ENCODE assay signal across 18 mouse cellular contexts in the genomic region with DNA sequence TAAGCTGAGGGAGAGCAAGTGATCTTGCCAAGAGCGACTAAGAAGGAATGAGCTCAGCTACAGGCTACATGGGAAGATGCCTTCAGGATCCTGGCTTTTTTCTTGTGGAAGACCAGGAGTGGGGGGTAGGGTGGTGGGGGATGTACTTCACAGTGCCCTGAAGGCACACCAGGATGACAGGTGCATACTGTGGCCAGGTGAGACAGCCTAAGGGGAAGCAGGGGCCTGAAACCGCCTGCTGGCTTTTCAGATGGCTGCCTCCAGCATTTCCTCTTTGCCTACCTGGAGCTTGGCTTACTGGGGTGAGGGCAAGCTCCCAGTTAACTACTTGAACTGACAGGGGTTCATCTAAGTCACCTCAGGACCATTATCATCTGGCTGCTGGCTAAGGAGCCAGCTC.
"Had no signal": no experiment of that assay in that cellular context is flagged by ENCODE, and none has a peak within 500 bp of the region (broad histone marks: within the 10 kb centered on the region; RNA-seq: fewer than 3 reads in every experiment).

No protein-coding gene starts in this region.

- H3K27me3 ChIP-seq: intestine, embryonic 15.5 days; neural tube, embryonic 15.5 days had no signal

- H3K9ac ChIP-seq: intestine, embryonic 15.5 days; liver, embryonic 13.5 days; neural tube, embryonic 12.5 days; neural tube, embryonic 15.5 days had no signal

- DNase-seq: kidney, adult 11 months; kidney, adult 9 months; kidney, postnatal 10 days; kidney, postnatal 4 days; liver, embryonic 13.5 days; lung, adult 2 months; lung, postnatal 14 days; lung, postnatal 4 days; midbrain, embryonic 14.5 days; right cerebral cortex, adult 18-20 months; right cerebral cortex, postnatal 14 days; spleen, adult 18-20 months; thymus, adult 18-20 months; thymus, postnatal 25 days had no signal

- H3K36me3 ChIP-seq: intestine, embryonic 15.5 days; liver, embryonic 13.5 days; neural tube, embryonic 12.5 days; neural tube, embryonic 15.5 days had no signal

- H3K4me2 ChIP-seq: intestine, embryonic 15.5 days; liver, embryonic 13.5 days; midbrain, embryonic 11.5 days; neural tube, embryonic 12.5 days; neural tube, embryonic 15.5 days had no signal

- H3K9me3 ChIP-seq: intestine, embryonic 15.5 days; liver, embryonic 13.5 days; neural tube, embryonic 12.5 days; neural tube, embryonic 15.5 days had no signal

- ATAC-seq: intestine, embryonic 15.5 days had no signal

- H3K27ac ChIP-seq: intestine, embryonic 15.5 days; liver, embryonic 13.5 days; neural tube, embryonic 12.5 days; neural tube, embryonic 15.5 days had no signal

- H3K4me3 ChIP-seq: intestine, embryonic 15.5 days; liver, embryonic 13.5 days; neural tube, embryonic 12.5 days; neural tube, embryonic 15.5 days had no signal
